Mouse (Mus musculus): Measurements from ENCODE around the gene Plekhb1.

- TF ChIP-seq HCFC1 (IDR thresholded peaks at IDR 0.05; ENCODE audit: borderline replicate concordance, insufficient read depth, low read length): no peak
- no peak for TF ChIP-seq ZNF384 (IDR thresholded peaks at IDR 0.05; ENCODE audit: low read depth, low read length)
- TF ChIP-seq MAFK (IDR thresholded peaks at IDR 0.05; ENCODE audit: insufficient read depth, low read depth, low read length): no peak
Measured at GRCm38 (mm10) chr7:100650421-100650820, 11.8 kb downstream of the Plekhb1 start.
